Mouse (Mus musculus) limb, embryonic 15.5 days (tissue): Measurements from ENCODE around the gene Ccdc34. TPM values are rescaled to one million over a fixed set of nuclear protein-coding genes. Genes with fewer than 3 reads are reported as not detected.
A peak's percentile ranks its signal among the peaks of the same experiment; 100 is the strongest.
"Not testable (repeated sequence)": the region's sequence is repeated elsewhere in the genome, so short reads cannot be mapped to it uniquely, and the experiment has no call there.

Source experiments
- ATAC-seq: fragments of 200-750 bp; cut with Nextera tagmentation; 2 replicates; pipeline ENCODE4 v1.8.0; 2017; ENCODE audit warnings: low read depth, moderate TSS enrichment; ENCODE audit not compliant: insufficient number of reproducible peaks, low FRiP score, low TSS enrichment
- H3K27ac ChIP-seq: fragments of 300-500 bp; sonication (generic); 2 replicates; pipeline ENCODE4 v1.5.1; 2015; ENCODE audit warnings: moderate library complexity, mild to moderate bottlenecking, inconsistent platforms
- H3K27me3 ChIP-seq: fragments of 300-500 bp; sonication (generic); 2 replicates; pipeline ENCODE4 v1.6.1; 2015; ENCODE audit warnings: inconsistent platforms
- H3K36me3 ChIP-seq: fragments of 300-500 bp; sonication (generic); 2 replicates; pipeline ENCODE4 v1.6.1; 2015; ENCODE audit warnings: inconsistent platforms
- H3K4me1 ChIP-seq: fragments of 300-500 bp; sonication (generic); 2 replicates; pipeline ENCODE4 v1.6.1; 2015; ENCODE audit warnings: inconsistent platforms
- H3K4me2 ChIP-seq: fragments of 300-500 bp; sonication (generic); 2 replicates; pipeline ENCODE4 v1.6.1; 2015; ENCODE audit warnings: mild to moderate bottlenecking, inconsistent platforms
- H3K4me3 ChIP-seq: fragments of 300-500 bp; sonication (generic); 2 replicates; pipeline ENCODE4 v1.5.1; 2015; ENCODE audit warnings: mild to moderate bottlenecking, inconsistent platforms
- H3K9ac ChIP-seq: fragments of 300-500 bp; sonication (generic); 2 replicates; pipeline ENCODE4 v1.6.1; 2015; ENCODE audit warnings: inconsistent platforms
- H3K9me3 ChIP-seq: fragments of 300-500 bp; sonication (generic); 2 replicates; pipeline ENCODE4 v1.6.1; 2016; ENCODE audit warnings: inconsistent platforms
- WGBS: fragments of 180-500 bp; shearing (Covaris S2); methylation state at CpG from one replicate; pipeline ENCODE4 v1.1.7; 2015; 5-methylcytosine and 5-hydroxymethylcytosine counted together
- polyA plus RNA-seq: library from polyadenylated mRNA; unstranded; fragments of >200 nt; fragmentation: Nextera tagmentation; extraction: Ambion mirVana; gene quantifications from 2 replicates; pipeline ENCODE4 v1.2.1, GENCODE M21; 2015

The Ccdc34 gene
- polyA plus RNA-seq, 1 experiment from 2014 or later = 38.5 TPM

GRCm38 (mm10) chr2:110114133-110114532, 96.5 kb downstream of the Ccdc34 start:
- 78% methylated on average over 3 of the region's 3 CpGs for WGBS

GRCm38 (mm10) chr2:110129396-110129795, 111.8 kb downstream of the Ccdc34 start:
- H3K4me2 ChIP-seq = no peak overlapping the region
- no peak overlapping the region for H3K27ac ChIP-seq
- WGBS = 95% methylated on average over 2 of the region's 2 CpGs
- H3K9ac ChIP-seq = no peak overlapping the region
- H3K4me1 ChIP-seq = peaks cover 4% of the 10 kb centered on the region; the same call in 1 of the 2 replicates
- H3K4me3 ChIP-seq = no peak overlapping the region
- H3K36me3 ChIP-seq = no peaks in the 10 kb centered on the region
- no peak for ATAC-seq
- no peaks in the 10 kb centered on the region for H3K27me3 ChIP-seq
- H3K9me3 ChIP-seq = no peaks in the 10 kb centered on the region

More at GRCm38 (mm10) chr2:110114133-110114532, 96.5 kb downstream of the Ccdc34 start:
- Histone ChIP-seq H3K36me3 (no peaks in the 10 kb centered on the region), H3K9me3 (no peaks in the 10 kb centered on the region), H3K27me3 (no peaks in the 10 kb centered on the region), H3K4me1 (no peaks in the 10 kb centered on the region), H3K4me2 (no peak overlapping the region), H3K27ac (no peak overlapping the region), H3K9ac (no peak overlapping the region), H3K4me3 (no peak overlapping the region)
- ATAC-seq = no peak

- Histone ChIP-seq H3K27me3 (no peaks in the 10 kb centered on the region), H3K4me2 (no peak overlapping the region), H3K36me3 (no peaks in the 10 kb centered on the region), H3K9ac (no peak overlapping the region), H3K27ac (no peak overlapping the region), H3K9me3 (no peaks in the 10 kb centered on the region), H3K4me1 (peaks cover 14% of the 10 kb centered on the region), H3K4me3 (no peak overlapping the region)
- ATAC-seq = no peak
- 37% methylated on average over 2 of the region's 2 CpGs for whole genome bisulfite sequencing
Observed at GRCm38 (mm10) chr2:110131573-110131972, 114.0 kb downstream of the Ccdc34 start.

GRCm38 (mm10) chr2:110133356-110134115, 115.9 kb downstream of the Ccdc34 start:
- peaks cover 14% of the 10 kb centered on the region for H3K4me1 ChIP-seq
- H3K4me2 ChIP-seq = no peak overlapping the region
- H3K9me3 ChIP-seq = no peaks in the 10 kb centered on the region
- ATAC-seq = no peak
- WGBS = 65% methylated on average over 3 of the region's 3 CpGs
- H3K4me3 ChIP-seq = no peak overlapping the region
- no peaks in the 10 kb centered on the region for H3K36me3 ChIP-seq
- H3K27ac ChIP-seq = 0 out of 2 replicates have a peak overlapping the region, but pooled peaks have one; percentile 27
- H3K9ac ChIP-seq = no peak overlapping the region
- no peaks in the 10 kb centered on the region for H3K27me3 ChIP-seq

- H3K4me3 ChIP-seq = no peak overlapping the region
- H3K27me3 ChIP-seq = no peaks in the 10 kb centered on the region
- H3K36me3 ChIP-seq = no peaks in the 10 kb centered on the region
- H3K27ac ChIP-seq = no peak overlapping the region
- no peak overlapping the region for H3K9ac ChIP-seq
- H3K9me3 ChIP-seq = no peaks in the 10 kb centered on the region
- WGBS = 28% methylated on average over 2 of the region's 2 CpGs
- H3K4me2 ChIP-seq = no peak overlapping the region
- ATAC-seq = peak; percentile 55; the same call in 1 of the 2 replicates
- peaks cover 14% of the 10 kb centered on the region for H3K4me1 ChIP-seq
Observed at GRCm38 (mm10) chr2:110134765-110135594, 117.4 kb downstream of the Ccdc34 start.

GRCm38 (mm10) chr2:110137291-110137690, 119.7 kb downstream of the Ccdc34 start:
- no peaks in the 10 kb centered on the region for H3K9me3 ChIP-seq
- no peak overlapping the region for H3K4me3 ChIP-seq
- H3K27ac ChIP-seq = no peak overlapping the region
- WGBS = 66% methylated on average over 1 of the region's 1 CpGs
- no peak overlapping the region for H3K9ac ChIP-seq
- no peak overlapping the region for H3K4me2 ChIP-seq
- H3K36me3 ChIP-seq = no peaks in the 10 kb centered on the region
- ATAC-seq = no peak
- H3K27me3 ChIP-seq = no peaks in the 10 kb centered on the region
- peaks cover 14% of the 10 kb centered on the region for H3K4me1 ChIP-seq

GRCm38 (mm10) chr2:110138096-110138495, 120.5 kb downstream of the Ccdc34 start:
- no peak overlapping the region for H3K9ac ChIP-seq
- H3K4me1 ChIP-seq = peaks cover 14% of the 10 kb centered on the region
- no peak overlapping the region for H3K27ac ChIP-seq
- no peaks in the 10 kb centered on the region for H3K36me3 ChIP-seq
- H3K4me2 ChIP-seq = no peak overlapping the region
- H3K27me3 ChIP-seq = no peaks in the 10 kb centered on the region
- 94% methylated on average over 1 of the region's 1 CpGs for WGBS
- no peaks in the 10 kb centered on the region for H3K9me3 ChIP-seq
- no peak for ATAC-seq
- no peak overlapping the region for H3K4me3 ChIP-seq

- not testable (repeated sequence) for H3K36me3 ChIP-seq, H3K27ac ChIP-seq, H3K4me1 ChIP-seq, ATAC-seq, H3K9me3 ChIP-seq, H3K4me3 ChIP-seq, H3K9ac ChIP-seq, H3K27me3 ChIP-seq, H3K4me2 ChIP-seq
Observed at GRCm38 (mm10) chr2:110147980-110148379, 130.4 kb downstream of the Ccdc34 start.

GRCm38 (mm10) chr2:110149246-110149645, 131.6 kb downstream of the Ccdc34 start:
- no peak for ATAC-seq
- no peaks in the 10 kb centered on the region for H3K9me3 ChIP-seq
- no peaks in the 10 kb centered on the region for H3K36me3 ChIP-seq
- H3K4me2 ChIP-seq = no peak overlapping the region
- H3K9ac ChIP-seq = no peak overlapping the region
- H3K4me1 ChIP-seq = 0 out of 2 replicates have a peak, but pooled peaks cover 7% of the 10 kb centered on the region
- no peak overlapping the region for H3K4me3 ChIP-seq
- no peaks in the 10 kb centered on the region for H3K27me3 ChIP-seq
- no peak overlapping the region for H3K27ac ChIP-seq

- peaks cover 7% of the 10 kb centered on the region; the same call in 1 of the 2 replicates for H3K4me1 ChIP-seq
- H3K9ac ChIP-seq = no peak overlapping the region
- no peaks in the 10 kb centered on the region for H3K9me3 ChIP-seq
- no peak overlapping the region for H3K4me2 ChIP-seq
- no peaks in the 10 kb centered on the region for H3K27me3 ChIP-seq
- 80% methylated on average over 2 of the region's 2 CpGs for WGBS
- H3K27ac ChIP-seq = 0 out of 2 replicates have a peak overlapping the region, but pooled peaks have one; percentile 33
- no peaks in the 10 kb centered on the region for H3K36me3 ChIP-seq
- no peak for ATAC-seq
- H3K4me3 ChIP-seq = no peak overlapping the region
Observed at GRCm38 (mm10) chr2:110156321-110156720, 138.7 kb downstream of the Ccdc34 start.

- 78% methylated on average over 4 of the region's 4 CpGs for WGBS
- Histone ChIP-seq H3K9me3 (no peaks in the 10 kb centered on the region), H3K27me3 (no peaks in the 10 kb centered on the region), H3K4me1 (no peaks in the 10 kb centered on the region), H3K9ac (no peak overlapping the region), H3K36me3 (no peaks in the 10 kb centered on the region), H3K27ac (no peak overlapping the region), H3K4me3 (no peak overlapping the region), H3K4me2 (no peak overlapping the region)
- no peak for ATAC-seq
Observed at GRCm38 (mm10) chr2:110165003-110165402, 147.4 kb downstream of the Ccdc34 start.

- Histone ChIP-seq H3K4me1 (peaks cover under 1% of the 10 kb centered on the region; the same call in 1 of the 2 replicates), H3K9me3 (no peaks in the 10 kb centered on the region), H3K9ac (no peak overlapping the region), H3K27me3 (no peaks in the 10 kb centered on the region), H3K4me3 (no peak overlapping the region), H3K36me3 (no peaks in the 10 kb centered on the region), H3K27ac (no peak overlapping the region), H3K4me2 (no peak overlapping the region)
- WGBS = 43% methylated on average over 4 of the region's 4 CpGs
- no peak for ATAC-seq
Observed at GRCm38 (mm10) chr2:110167694-110168093, 150.1 kb downstream of the Ccdc34 start.
